Mouse (Mus musculus): ENCODE measurements around the gene Tmem184a.

Tmem184a gene

DNA sequence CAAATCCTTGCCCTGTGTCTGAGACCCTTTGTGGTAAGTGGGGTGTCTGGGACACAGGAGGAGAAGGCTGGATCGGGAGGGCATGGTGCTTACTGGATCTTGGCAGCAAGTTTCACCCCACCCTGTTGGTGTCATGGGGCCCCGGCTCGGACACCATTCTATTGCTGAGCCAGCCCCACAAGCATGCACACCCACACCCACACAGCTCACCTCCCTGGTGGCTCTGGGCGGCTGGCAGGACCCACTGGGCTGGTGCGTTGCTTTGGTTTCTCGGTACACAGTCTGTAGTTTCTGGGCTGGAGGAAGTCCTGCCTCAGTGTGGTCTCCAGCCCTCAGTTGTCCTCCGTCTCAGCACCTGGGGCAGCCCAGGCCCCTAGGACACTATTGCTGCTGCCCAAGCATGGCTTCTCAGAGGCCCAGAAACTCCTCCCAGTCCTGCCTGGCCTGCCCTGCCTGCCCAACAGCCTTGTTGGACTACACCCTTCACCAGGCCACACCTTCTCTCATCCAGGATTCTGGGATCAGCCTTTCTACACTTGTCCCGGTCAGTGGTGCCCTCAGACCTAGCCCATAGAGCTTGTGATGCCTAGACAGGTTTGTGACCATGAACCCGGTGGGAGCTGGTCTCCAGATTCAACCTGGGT lies at the start of gene Tmem184a:
Gene Tmem184a (minus strand): TSS at position 380 of the 644 bp plus-strand sequence.
- no peak for DNase-seq (ENCODE audit: low read depth, low spot score)

DNA sequence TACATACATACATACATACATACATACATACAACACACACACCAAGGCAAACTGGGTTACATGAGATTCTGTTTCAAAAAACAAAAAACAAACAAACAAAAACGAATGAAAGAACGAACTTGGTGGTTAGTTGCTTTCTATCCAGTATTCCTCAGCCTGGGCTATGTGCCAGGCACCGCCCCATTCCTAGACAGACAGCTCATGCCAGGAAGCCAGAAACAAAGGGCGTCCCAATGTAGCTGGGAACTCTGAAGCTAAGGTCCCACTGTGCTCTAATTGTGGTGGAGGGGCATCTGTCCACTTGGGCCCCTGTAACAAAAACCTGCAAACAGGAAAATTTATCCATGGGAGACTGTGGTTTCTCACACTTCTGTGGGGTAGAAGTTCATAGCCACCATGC lies 43.0 kb upstream of the Tmem184a start:
- DNase-seq (ENCODE audit: low read depth, low spot score), result peak; percentile 20

DNA sequence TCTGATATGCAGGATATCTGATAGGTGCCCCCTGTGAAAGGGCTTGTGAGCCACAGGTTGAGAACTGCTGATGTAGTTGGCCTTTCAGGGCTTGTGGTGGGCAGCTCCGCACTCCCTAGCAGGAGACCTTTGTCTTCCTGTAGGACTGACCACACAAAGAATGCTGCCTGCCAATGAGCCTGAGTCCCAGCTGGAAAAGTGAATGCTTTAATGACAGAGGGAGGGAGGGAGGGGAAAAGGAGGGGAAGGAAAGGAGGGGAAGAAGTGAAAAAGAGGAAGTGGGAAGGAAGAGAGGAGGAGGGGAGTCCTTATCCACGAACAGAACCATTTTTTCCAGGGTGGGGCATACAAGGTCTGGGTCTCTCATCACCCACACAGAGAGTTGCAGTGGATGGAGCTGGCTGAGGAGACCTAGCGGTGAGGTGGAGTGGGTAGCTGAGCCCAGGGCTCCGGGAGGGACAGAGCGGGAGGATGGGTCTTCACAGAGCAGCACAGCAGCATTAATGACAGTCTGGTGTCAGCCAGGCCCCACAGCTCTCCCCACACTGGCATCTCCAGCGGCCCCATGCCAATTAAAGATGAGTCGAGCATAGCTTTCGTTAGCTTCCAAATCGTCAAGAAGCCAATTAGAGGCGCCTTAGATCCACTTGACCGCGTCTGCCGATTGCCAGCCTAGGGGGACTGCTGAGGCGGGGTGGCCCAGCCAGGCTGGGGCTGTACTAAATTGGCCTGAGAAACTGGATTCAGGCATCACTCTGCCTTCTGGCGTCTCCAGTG lies 40.8 kb upstream of the Tmem184a start:
- DNase-seq (ENCODE audit: low read depth, low spot score), result no peak

DNA sequence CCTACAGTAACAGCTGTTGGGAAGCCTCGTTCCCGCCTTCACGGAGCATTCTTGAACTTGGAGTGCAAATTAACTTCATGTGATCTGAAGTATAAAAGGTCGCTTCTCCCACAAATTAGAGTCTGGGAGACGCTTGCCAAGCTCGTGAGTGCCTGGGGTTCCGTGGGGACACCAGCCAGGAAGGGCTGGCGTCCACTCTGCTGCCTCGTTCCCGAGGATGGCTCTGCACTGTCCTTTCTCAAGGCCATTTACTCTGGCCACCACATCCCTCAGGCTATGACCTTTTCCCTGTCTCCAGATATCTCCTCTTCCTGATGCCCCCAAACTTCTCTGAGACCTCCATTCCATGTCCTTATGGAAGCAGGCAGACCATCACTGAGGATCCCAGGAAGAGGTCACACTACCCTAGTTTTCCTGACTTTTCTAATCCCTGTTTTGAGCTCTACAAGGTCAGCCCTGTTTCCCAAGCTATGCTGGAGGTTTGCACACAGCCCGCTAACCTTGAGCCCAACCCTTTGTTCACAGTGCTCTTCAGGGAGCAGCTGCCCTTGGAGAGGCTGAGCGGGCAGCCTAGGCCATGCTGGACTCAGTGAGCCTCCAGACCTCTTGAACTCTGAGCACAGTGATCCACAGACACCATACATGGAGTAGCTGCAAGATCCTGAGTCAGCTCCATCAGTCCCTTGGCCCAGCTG lies 30.1 kb upstream of the Tmem184a start:
- DNase-seq (ENCODE audit: low read depth, low spot score), result no peak

DNA sequence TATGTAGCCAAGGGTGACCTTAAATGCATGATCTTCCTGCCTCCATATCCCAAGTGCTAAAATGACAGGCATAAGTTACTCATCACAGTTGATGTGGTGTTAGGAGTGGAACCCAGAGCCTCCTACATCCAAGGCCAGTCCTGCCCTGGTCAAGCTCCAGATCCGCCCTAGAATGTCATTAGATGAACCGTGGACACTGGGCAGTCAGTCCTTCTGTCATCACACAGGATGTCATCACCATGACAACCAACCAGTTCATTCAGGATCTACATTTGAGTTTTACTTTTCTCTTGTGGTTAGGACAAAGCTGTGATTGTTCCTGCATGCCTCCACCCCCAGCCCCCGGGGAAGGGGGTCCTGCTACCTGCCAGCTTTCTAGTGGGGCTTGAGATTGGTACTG lies 19.4 kb upstream of the Tmem184a start:
- no peak for DNase-seq (ENCODE audit: low read depth, low spot score)

DNA sequence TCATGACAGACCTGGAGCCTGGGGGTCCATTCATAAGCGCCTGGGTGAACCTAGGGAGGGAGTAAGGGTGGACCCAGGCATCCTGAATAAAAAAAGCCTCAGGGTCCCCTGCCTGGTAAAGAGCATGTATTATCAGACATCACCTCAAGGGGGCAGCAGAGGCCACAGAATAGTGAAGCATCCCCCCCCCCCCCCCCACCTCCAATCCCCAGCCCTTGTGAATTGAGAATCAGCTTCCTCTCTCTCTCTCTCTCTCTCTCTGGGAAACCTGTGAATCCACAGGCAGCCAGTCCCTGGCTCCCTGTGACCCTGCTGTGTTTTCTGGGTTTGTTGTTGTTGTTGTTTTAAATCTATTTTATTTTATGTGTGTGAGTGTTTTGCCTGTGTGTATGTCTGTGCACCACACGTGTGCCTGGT lies 18.8 kb upstream of the Tmem184a start:
- peak; percentile 30 for DNase-seq (ENCODE audit: low read depth, low spot score)

DNA sequence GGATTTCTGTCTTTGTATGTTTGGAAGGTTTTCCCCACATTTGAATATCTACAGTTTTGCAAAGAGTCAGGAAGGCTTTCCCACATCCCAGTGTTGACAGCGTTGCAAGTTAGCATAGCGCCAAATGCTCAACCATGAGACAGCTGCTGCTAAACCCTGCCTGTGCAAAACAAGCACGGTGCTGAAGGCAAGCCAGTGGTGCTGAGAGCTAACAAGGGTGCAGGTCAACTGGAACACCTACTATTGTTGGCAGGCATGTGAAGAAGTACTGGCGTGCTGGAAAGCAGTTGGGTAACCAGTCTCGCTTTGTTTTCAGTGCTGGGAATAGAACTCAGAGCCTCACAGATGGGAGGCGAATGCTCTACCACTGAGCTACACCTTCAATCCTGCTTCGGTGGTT lies 16.0 kb upstream of the Tmem184a start:
- DNase-seq (ENCODE audit: low read depth, low spot score), result no peak

DNA sequence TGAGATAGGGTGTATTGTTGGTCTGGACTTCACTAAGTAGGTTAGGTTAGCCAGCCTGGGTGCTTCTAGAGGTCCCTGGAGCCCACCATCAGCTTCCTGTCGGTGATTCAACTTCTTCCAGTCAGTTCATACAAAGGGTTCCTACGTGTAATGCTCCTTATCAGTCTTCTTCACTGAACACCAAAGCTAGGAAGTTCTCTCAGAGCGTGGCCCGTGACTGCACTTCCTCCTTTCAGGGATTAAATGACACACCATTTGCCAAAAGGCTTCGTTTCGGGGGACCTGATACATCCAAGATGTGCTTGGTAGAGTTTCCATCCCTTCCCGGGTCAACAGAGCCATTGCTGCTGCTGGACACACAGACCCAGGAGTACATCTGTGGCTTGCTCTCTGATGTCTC lies 12.4 kb upstream of the Tmem184a start:
- DNase-seq (ENCODE audit: low read depth, low spot score), result no peak

DNA sequence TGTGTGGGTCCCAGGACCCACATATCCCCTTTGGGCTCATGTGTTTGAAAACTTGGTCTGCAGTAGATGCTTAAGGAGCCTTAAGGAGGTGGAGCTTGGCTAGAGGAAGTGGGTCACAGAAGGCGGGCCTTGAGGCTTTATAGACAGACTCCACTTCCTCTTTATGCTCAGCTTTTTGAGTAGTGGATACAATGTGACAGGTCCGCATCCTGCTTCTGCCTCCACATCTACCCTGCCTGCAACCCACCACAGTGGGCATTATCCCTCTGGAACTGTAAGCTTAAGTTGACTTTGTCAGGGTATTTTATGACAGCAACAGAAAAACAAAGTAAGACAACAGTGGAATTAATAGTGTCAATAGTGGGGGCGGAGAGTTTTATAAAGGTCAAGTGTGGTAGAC lies 11.0 kb upstream of the Tmem184a start:
- DNase-seq (ENCODE audit: low read depth, low spot score), result no peak

DNA sequence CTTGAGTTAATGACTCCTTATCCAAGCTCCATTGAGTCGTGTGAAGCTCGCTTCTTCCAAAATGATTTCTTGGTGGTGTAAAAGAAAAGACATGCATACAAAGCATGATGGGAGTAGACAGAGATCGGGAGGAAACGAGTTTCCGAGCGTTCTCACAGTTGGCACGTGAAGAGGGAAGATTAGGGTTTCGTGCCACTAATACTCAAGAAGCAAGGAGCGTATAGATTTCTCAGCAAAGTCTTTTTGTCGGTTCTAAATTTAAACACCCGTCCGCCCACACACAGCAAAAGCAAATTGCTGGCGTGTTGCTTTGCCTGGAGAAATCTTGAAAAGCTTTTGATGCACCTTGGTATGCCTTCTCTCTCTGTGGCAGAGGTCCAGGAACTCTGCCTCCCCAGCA lies 9.7 kb upstream of the Tmem184a start:
- DNase-seq (ENCODE audit: low read depth, low spot score), result peak; percentile 18

DNA sequence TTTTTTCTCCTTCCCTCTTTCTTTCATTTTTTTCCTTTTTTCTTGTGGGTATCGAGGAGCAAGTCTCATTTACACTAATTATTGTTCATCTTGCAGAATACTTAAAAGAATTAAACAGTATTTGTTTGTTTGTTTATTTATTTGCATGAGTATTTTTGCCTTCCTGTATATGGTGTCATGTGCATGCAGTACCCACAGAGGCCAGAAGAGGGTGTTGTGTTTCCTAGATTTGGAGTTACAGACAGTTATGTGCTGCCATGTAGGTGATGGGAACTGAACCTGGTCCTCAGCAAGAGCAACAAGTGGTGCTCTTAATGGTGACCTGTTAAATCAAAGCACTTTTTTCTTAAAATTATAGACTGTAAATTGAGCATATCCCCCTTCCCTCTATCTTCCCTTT lies 7.9 kb upstream of the Tmem184a start:
- no peak for DNase-seq (ENCODE audit: low read depth, low spot score)

DNA sequence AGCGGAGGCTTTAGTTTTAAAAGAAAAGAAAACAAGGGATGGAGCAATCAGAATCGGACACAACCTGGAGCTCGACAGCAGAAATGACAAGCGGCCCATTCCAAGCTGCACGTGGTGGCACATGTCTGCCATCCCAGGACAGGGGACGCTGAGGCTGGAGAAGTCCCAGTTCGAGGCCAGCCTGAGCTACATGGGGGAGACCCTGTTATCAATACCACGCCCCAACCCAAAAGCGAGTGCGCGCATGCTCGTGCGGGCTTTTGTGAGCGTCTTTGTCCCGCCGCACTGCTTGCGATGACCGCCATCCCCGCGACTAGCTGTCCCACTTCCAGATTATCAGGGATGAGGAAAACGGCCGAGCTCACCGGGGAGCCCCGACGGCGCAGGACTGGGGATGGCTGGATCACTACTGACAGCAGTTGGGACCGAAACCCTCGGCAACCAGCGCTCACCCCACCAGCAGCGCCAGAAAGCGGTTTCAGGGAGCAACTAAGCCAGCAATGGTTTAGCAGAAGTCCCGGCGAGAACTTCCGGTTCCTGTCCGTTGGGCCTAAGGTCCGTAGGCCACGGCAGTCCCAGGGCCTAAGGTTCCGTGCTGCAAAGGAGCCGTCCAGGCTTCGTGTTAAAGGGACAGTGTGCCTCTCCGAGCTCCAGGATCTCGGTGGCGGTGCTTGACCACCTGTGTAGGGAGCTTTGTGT lies 6.8 kb upstream of the Tmem184a start, which contains the start of the genes Gm26938 and Psmg3:
Gene Gm26938 (minus strand): TSS at position 51 of the 699 bp plus-strand sequence.
Gene Psmg3 (minus strand): TSS at position 529 of the 699 bp plus-strand sequence.
- peak; percentile 74 for DNase-seq (ENCODE audit: low read depth, low spot score)

DNA sequence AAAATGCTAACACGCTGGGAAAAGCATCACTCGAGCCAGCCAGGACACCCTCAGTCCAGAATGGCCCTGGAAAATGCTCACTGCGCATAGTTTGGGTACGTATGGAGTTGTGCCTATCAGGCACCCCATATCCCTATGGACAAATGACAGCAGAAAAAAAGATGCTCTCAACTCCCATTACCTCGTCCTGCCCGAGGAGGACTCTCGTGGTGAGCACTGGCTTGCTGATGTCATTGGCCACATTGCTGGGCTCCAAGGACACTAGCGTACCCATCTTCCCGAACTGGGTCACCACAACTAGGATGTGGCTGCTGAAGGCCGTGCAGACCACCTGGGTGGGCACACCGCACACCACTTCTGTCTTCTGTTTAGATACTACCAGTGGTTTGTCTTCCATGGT lies 6.2 kb upstream of the Tmem184a start:
- DNase-seq (ENCODE audit: low read depth, low spot score), result no peak

DNA sequence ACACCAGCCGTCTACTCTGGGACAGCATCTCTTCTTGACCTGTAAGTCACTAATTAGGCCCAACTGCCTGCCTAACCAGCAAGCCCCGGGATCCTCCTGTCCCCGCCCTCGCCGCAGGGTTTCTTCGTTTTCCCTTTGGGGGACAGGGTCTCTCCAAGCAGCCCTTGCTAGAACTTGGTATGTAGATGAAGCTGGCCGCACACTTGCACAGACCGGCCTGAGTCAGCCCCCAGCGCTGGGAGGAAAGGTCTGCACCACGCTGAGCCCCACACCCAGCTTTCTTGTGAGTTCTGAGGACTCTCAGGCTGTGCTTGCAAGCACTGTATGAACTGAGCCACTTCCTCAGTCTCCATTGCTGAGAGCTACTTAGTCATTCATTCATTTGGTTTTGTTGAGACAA lies 4.8 kb upstream of the Tmem184a start:
- no peak for DNase-seq (ENCODE audit: low read depth, low spot score)

DNA sequence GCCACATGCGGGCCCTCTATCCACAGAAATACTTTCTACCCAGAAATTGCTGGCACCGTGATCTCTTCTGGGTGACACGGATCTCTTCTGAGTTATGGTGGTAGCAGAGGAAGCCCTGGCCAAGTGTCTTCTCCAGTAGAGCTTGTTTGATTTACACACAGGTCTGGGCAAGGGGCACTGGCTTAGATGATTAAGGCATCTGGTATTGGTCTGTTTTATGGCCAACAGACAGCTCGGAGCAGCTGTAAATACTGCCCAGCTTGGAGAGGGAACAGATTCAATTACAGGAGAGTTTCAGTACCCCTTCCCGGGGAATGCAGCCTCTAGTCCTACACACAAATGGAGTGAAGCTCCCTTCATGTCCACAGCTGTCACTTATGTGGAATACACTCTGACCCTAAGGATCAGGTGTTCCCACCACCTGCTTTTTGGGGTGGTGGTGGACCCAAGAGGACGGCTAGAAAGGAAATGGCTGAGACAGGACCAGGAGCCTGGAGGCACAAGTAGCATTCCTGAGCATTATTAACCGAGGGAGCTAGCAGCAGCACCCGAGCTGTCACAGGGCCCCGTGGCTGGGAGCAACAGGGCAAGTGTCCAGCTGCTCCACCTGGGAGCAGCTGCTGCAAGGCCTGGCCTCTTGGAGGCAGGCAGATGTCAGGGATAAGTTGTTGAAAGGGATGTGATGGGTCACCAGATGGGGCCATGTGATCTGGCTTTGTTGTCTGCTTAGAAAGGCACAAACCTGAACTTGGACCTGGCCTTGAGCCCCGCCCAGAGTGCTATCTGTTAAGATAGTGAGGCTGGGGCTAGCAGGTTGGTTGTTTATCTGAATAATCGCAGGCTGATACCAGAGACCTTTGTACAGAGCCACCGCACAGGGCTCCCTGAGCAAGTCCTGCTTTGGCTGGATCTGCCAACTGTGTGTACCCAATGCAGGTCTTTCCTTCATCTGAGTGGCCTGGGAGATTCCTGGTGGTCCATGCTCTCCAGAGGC lies 2.0 kb upstream of the Tmem184a start:
- no peak for DNase-seq (ENCODE audit: low read depth, low spot score)

DNA sequence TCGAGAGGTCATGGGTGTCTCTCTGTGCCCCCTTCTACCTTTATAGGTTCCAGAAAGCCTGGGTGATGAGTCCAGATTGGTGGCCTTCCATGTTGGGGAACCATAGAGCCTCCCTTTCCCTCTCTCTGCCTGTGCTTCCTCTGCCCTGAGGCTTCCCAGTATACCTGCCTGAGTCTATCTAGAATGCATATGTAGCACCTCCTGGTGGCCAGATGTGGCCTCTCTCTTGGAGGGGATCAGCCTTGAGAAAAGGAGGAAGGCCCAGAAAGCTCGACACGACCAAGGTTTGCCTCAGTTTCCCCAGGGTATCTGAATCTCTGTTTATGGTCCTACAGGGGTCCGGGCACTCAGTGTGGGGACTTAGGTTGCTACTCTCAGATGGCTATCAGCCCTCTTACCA lies 916 bp downstream of the Tmem184a start:
- DNase-seq (ENCODE audit: low read depth, low spot score), result no peak

DNA sequence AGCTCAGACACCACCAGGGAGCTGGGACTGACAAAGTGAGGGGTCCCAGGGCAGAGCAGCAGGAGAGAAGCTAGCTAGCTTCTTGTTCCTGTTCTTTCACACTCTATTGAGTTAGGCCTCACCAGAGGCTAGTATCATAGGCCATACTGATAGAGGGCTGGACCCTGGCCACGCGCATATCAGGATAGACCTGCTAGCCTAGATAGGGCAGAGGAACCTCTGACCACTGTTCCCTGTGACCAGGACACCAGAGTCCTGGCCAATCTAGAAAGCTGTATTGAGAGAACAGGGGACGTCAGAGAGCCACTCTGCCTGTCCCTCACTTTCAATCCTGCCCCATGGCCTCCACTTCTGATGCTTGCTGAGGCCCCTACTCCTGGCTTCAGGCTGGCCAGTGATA lies 1.7 kb downstream of the Tmem184a start:
- DNase-seq (ENCODE audit: low read depth, low spot score), result no peak

DNA sequence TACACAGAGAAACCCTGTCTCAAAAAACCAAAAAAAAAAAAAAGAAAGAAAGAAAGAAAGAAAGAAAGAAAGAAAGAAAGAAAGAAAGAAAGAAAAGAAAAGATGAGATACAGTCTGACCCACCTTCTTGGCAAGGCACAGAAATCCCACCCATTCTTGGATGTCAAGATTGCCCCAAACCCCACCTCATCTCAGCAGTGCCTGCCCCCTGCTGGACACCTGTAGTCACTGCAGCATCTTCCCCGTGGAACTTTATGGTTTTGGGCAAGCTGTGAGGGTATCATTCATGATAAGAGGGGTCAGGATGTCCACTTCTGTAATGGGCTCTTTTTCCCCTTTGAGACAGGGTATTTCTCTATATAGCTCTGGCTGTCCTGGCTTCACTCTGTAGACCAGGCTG lies 2.4 kb downstream of the Tmem184a start:
- no peak for DNase-seq (ENCODE audit: low read depth, low spot score)

DNA sequence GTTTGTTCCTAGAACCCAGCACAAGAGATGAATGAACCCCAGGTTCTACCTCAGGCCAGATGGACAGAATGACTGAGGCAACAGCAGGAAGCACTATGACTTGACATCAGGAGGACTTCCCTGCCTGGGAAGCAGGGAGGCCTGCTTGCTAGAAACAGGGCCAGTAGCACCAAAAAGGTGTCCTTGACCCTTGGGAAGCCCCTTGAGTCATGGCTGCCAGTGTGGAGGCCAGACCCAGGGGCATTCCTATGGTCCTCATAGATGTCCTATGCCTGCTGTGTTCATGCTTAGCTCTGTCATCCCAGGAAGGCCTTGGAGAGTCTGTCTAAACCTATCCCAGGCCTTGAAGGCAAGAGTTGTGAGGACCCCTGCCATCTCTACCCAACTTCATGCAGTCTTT lies 3.3 kb downstream of the Tmem184a start:
- no peak for DNase-seq (ENCODE audit: low read depth, low spot score)

DNA sequence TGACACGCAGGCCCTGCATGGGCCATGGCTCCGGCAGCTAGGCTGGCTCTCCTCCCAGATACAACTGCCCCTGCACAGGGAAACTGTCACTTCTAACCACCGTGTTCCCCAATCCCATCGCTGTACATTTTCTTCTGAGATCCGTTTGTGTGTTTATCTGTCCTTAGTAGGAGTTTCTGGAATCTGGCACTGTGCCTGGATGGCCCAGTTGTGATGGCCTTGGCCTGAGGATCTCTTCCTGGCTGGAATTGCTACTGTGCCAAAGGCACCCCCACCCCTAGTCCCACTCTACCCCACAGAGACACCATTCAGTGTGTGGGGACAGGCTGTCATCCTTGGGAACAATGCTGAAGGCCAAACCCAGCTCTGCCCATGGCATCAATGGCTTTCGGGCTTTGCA lies 3.8 kb downstream of the Tmem184a start:
- no peak for DNase-seq (ENCODE audit: low read depth, low spot score)

DNA sequence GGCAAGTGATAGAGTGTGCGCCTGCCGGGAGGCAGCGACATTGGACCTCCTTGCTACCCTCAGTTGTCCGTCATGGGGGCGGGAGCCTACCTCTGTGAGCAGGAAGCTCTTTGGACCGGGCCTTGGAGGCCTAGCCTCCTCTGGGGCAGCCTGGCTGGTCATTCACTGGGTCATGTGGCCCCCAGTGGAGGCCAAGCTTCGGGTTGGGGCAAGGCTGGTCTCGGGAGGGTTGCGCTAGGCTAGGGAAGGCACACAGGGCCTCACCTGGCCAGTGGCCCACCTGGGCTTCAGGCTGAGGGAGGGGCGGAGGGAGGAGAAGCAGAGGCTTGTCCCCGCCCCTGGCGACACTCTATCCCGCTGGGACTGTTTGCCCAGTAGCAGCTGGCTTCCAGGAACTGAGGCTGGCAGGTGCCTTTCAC lies 5.7 kb downstream of the Tmem184a start:
- DNase-seq (ENCODE audit: low read depth, low spot score), result no peak
